Mouse (Mus musculus) spleen, adult 2 months (tissue): ENCODE results near the gene Gpm6a.

Experiments
- CTCF ChIP-seq: fragments of 200-500 bp; IDR thresholded peaks from 2 replicates; pipeline ENCODE4 v1.5.1; 2011; ENCODE audit warnings: mild to moderate bottlenecking, inconsistent platforms; ENCODE audit not compliant: insufficient read depth, insufficient read length, insufficient replicate concordance; ENCODE audit errors: extremely low read depth
- POLR2A ChIP-seq: fragments of 200-500 bp; IDR thresholded peaks from 2 replicates; pipeline ENCODE4 v1.6.1; 2011; ENCODE audit warnings: low read depth, low read length, inconsistent platforms

DNA sequence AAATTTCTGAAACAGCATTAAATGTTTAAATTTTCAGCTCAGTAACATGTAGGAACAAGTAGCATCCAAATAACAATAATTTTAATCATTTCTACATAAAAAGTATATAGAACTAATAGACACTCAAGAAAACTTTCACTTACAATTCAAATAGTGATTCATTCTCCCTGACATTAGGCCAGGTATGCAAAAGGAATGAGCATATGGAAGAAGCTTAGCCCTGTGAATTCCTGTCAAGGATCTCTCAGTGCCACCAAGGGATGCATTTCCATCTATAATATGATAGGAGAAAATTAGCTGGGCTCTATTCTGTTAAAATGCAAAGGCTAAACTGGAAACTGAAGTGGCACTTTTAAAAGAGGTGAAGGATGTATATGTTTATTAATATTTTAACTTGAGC lies 76.5 kb downstream of the Gpm6a start:
- no peak for TF ChIP-seq CTCF
- TF ChIP-seq POLR2A: no peak
